Mouse (Mus musculus) ES-E14 (cell line): ENCODE measurements at regions not wholly inside any gene's neighbourhood (a gene's known extent, or its start where the extent isn't known, plus 50 kb on each side); places are given as distances from the start of the nearest gene placed in this dataset.

Experiments
- HCFC1 ChIP-seq: IDR thresholded peaks from 2 replicates; pipeline ENCODE4 v1.6.1; 2012; ENCODE audit warnings: low read length, inconsistent platforms, borderline replicate concordance; ENCODE audit not compliant: insufficient read depth
- MAFK ChIP-seq: IDR thresholded peaks from 2 replicates; pipeline ENCODE4 v1.6.1; 2014; ENCODE audit warnings: mild to moderate bottlenecking, low read depth, low read length, inconsistent platforms; ENCODE audit not compliant: insufficient read depth
- ZC3H11A ChIP-seq: IDR thresholded peaks from 2 replicates; pipeline ENCODE4 v1.6.1; 2012; ENCODE audit warnings: low read depth, mild to moderate bottlenecking, inconsistent platforms, low read length, borderline replicate concordance
- ZNF384 ChIP-seq: IDR thresholded peaks from 2 replicates; pipeline ENCODE4 v1.6.1; 2012; ENCODE audit warnings: low read depth, low read length, inconsistent platforms

GRCm38 (mm10) chr10:38906121-38906520 is 59.2 kb upstream of the Lama4 start:
- TF ChIP-seq MAFK (no peak), ZNF384 (no peak), ZC3H11A (no peak), HCFC1 (no peak)
